Mouse (Mus musculus): Measurements from ENCODE around the gene Rpl15.
A peak's percentile ranks its signal among the peaks of the same experiment; 100 is the strongest.
"Not testable (repeated sequence)": the region's sequence is repeated elsewhere in the genome, so short reads cannot be mapped to it uniquely, and the experiment has no call there.

Rpl15 gene

DNA sequence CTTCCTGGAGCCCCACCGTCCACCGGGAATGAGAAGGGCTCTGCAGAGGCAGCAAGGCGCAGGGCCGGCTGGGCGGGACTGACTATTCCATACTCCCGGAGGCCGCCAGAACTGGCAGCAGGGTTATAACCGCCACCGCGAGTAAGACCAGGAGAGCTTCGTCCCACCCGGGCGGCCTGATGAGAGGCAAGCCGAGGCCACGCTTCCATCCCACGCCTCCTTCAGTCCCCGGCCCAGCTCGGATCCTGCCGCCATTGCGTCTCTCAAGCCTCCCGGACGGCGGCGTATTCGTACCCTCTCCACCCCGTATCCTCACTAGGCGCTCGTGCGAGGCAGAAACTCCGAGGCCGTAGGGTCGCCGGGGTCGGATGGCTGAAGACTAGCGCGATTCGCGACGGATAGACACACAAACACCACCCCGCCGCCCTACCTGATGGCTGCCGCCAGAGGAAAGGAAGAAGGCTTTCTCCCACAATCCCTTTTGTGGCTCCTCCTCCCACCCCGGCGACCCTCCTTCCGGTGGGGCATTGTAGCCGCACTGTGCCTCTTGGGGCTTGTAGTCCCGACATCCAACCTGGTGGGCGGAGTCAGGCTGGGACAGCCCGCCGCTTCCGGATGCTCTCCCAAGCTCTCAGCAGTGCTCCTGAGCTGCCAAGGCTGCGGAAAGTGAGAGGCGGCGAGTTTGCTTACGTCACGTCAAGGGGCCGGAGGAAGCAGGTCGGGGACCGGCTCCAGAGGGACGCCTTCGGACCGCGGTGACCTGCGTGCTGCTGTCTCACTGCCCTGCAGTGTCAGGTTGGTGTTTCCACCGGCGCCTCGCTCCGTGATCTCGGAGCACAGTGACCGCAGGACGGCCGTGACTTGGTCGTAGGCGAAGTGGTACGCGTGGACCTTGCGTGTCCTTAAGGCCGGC is at the start of gene Rpl15, which contains the start of gene Nkiras1:
TSS of gene Rpl15 (minus strand) at position 863 of the 913 bp plus-strand sequence.
TSS of gene Nkiras1 (plus strand) at position 608 of the 913 bp plus-strand sequence.
- peak; percentile 96 for DNase-seq

DNA sequence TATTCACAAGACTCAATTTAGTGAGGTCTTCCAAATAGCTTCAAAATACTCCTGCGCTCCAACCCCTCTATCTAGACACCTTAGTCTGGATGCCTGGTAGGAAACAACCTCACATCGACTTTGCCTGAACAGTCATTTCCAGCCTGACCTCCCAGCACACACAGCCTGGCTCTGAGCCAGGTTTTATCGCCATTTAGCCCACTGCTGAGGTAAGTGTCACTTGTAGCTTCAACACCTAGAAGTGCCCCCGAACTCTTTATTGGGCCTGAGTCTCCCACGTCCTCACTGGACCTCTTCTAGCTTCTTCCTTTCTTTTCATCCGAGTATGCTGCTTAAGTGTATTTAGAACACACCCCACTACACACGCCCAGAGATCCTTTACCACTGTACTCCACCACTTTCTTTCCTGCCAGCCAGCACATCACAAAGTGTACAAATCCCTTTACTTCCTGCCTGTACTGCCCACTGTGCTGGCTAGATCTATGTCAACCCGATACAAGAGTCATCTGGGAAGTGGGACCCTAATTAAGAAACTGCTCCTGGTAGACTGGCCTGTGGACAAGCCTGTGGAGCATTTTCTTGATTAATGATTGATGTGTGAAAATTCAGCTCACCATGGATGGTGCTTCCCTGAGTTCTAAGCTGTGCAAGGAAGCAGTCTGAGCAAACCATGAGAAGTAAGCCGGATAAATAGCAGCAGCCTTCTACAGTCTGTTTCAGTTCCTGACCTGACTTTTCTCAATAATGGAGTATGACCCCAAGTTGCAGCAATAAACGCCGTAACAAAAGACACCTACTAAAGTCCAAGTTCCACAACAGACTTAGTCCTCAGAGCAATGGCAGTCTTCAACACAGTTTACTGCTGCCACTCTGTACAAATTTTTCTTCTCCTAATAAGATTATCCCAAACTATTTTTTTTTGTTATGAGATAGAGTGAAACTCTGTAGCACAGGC is 46.5 kb upstream of the Rpl15 start:
- no peak for DNase-seq

DNA sequence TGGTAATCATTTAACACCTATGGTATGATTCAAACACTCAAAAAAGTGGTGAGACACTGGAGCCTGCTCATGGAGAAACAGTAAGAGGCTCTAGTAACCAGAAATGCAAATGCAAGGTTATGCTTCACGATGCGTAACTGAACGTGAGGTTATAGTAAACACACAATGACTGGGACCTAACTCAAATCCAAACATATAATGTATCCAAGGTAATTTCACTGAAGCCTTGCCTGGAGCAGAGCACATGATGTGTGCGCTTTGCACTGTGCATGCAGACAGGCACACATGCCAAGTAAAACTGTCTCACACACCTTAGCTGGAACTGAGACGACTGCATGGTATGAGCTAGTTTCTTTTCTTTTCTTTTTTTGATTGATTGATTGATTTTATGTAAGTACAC is 33.0 kb upstream of the Rpl15 start:
- no peak for DNase-seq

DNA sequence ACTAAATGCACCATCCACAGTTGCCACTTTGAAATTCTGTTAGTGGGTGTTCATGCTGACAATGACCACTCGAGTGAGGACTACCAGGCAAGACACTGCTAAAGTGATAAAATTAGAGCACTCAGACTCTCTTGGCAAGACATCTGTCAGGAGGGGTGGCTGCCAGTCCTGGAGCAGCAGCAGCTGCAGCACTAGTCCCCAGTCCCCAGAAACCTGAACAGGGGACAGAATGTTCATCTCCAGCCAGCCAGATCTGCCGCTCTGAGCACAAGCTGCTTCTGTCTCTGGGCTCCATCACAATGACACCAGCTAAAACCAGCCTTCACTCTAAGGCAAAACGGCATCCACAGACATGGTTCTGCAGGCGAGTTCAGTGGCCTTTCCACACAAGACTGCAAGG is 32.1 kb upstream of the Rpl15 start:
- DNase-seq, result peak; percentile 32

DNA sequence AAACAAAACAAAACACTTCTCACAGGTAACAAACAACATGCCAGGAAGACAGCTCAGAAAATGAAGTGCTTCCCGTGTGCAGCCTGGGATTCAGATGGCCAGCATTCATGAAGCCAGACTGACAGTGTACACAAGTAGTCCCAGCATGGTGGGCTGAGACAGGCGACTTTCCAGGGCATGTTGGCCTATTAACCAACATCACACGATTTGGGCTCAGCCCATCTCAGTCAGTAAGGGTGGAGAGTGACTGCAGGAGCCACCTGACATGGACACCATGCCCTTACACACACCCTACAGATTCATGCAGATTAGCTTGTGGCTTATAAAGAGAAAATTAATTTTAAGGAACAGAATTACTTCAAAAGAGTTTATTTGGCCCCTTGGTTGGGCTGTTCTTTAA is 31.6 kb upstream of the Rpl15 start:
- DNase-seq, result no peak

DNA sequence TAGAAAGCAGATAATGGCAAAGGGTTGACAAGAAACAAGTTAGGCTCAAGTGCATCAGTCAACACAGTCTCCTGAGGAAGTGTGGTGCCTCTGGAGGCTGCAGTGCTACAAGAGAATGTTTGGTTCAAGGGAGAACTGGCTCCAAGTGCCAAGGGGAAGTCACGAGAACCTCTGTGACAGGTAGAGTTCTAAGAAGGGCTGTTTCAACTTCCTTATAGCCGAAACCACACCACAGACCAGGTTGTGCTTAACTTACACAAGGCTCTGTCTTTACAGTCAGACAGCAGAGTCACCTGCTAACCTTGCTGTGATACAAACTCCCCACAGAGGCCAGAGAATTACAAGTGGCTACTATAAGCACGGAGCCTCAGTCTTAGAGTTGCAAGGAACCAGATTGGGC is 30.4 kb upstream of the Rpl15 start:
- no peak for DNase-seq

DNA sequence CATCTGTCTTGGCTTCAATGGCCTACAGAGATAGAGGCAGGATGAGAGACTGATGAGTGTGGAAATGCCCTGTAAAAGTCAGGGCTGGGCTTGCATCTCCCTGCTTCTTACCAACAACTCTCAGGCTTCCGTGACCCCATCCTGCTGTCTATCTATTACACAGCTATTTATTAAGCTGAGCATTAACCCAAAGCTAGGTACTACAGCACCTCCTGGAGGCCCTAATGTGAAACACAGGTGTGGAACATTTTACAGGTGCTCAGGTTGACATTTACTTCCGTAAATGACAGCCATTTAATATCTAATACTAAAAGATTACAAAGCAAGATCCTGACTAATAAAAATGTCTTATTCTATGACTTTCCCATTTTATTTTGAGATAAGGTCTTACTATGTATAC is 29.5 kb upstream of the Rpl15 start:
- DNase-seq, result no peak

DNA sequence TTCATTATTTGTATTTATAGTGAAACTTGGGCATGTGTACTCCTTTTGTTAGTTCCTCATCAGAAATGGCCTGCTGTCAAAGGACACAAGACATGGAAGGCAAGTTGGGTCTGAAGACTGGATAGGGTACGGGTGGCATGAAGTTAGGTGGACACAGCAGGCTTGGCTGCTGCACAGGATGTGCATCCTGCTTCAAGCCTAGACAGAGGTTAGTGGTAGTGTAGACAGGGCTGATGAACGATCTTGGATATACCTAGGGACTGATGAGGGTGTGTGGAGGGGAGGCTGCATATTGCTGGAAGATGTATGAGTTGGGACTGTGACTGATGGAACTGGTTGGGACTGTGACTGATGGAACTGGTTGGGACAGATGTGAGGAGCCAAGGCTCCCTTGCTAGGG is 27.7 kb upstream of the Rpl15 start:
- DNase-seq, result no peak

DNA sequence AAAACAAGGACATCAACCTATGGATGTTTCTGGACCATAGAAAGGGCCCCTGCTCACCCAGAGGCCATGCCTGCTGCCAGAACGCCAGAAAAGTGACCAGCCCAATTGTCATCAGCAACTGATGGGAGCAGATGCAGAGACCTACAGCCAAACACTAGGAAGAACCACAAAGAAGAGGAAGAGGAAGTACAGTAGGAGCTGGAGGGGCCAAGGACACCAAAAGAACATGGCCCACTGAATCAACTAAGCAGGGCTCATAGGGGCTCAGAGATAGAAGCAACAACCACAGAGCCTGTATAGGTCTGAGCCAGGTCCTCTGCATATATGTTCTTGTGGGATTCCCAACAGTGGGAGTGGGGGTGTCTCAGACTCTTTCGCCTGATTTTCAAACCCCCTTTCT is 26.2 kb upstream of the Rpl15 start:
- no peak for DNase-seq

DNA sequence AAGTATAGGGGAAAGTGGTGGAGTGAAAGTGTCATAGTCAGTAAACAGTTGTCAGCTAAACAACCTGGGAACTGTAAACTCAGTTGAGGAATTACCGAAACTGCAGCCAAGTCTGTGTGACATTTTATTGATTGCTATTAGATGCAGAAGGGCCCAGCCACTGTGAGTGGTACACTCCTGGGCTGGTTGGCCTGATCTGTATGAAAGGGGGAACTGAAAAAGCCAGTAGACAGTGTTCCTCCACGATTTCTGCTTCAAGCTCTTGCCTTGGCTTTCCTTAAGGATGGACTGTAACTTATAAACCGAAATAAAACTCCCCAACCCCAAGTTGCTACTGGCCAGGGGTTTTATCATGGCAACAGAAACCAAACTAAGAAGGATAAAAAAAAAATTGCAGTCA is 21.4 kb upstream of the Rpl15 start:
- no peak for DNase-seq

DNA sequence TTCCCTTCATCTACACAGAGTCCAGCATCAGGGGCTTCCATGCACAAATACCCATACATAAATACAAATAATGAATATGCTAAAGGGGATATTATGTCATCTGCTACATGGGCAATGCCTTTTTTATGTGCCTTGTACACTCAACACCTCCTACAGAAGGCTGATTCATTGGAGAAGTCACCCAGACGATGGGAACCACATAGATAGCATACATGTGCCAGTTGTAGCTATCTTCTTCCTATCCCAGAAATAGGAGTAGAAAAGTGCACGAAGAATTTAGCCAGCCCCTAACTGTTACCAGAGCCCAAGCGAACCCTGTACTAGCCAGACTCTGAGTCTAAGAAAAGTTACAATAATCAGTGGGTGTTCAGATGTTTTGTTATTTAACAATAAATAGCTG is 20.9 kb upstream of the Rpl15 start:
- no peak for DNase-seq

DNA sequence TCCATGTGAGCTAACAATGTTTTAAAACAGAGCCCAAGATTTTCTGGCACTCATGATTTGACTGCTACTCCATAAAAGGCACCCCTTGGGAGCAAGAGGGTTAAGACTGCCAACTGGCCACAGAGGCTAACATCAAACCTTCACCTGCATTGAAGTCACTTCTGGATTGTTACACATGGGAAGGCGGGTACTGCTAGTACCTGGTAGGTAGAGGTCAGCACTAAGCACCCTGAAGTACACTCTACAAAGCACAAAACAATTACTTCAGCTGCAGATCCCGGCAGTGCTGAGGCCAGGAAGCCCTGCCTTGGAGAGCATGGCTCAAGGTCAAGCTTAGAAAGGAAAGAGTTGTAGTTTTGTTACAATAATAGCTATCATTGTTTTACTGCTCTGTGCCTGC is 16.2 kb upstream of the Rpl15 start:
- no peak for DNase-seq

DNA sequence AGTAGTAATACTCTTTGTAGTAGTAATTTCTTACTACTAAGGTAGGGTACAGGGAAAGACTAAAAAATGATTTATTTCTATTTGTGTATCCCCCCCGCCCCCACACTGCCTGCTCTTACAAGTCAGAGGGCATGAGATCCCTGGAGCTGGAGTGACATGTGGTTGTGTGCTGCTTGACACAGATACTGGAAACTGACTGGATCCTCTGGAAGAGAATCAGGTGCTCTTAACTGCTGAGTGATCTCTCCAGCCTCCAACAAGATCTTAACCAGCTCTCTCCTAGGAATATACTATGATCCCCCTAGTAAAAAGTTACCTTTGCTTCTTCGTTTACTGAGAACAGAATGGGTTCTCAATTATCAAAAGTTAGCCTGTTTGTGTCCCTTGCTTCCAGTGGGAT is 15.2 kb upstream of the Rpl15 start:
- no peak for DNase-seq

DNA sequence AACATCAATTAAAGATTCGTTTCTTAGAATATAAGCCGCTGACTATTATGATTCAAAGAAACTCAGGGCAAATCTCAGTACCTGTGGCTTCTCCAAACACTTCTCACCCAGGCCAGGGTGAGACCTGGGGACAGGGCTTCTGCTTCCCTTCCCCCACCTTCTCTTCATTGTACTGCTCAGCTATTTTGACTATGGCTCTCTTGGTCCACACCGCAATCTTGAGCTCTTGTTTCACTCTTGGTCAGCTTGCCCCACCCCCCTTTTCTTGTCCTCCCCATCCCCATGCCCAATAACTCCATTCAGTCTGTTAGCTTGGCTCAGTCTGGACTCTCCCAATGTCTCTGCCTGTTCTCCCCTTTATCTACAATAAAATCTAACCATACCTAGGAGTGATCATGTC is 14.3 kb upstream of the Rpl15 start:
- no peak for DNase-seq

DNA sequence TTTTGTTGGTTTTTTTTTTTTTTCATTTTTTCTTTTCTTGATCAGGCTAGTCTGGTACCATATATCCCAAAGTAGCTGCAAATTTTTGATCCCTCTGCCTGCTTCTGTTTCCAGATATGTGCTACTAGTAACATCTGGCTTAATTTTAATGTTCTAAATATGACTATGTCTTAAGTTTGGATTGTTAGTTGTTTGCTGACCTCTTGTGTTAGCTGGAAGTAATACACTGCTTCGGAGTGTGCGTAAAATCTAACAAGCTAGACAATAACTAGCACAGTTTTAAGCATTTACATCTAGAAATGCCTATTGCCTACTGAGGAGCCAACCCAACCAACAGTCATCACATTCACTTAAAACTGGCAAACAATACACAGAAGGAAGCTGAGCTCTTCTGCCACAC is 13.4 kb upstream of the Rpl15 start:
- DNase-seq, result no peak

DNA sequence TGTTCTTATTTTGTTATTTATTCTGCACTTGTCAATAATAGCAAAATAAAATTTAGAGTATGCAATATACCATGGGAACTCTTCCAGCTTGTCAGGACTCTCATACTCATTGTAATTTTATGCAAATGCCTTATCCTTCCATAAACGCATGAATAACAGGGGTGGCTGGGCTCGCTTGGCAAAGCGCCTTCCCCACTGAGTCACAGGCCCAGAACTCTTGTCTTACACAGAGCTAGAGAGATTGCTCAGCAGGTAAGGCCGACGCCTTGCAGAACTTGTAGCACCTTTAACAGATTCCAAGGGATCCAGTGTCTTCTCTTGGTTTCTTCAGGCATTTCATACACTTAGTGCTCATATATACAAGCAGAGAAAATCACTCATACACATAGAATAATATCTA is 9.2 kb upstream of the Rpl15 start:
- DNase-seq, result no peak

DNA sequence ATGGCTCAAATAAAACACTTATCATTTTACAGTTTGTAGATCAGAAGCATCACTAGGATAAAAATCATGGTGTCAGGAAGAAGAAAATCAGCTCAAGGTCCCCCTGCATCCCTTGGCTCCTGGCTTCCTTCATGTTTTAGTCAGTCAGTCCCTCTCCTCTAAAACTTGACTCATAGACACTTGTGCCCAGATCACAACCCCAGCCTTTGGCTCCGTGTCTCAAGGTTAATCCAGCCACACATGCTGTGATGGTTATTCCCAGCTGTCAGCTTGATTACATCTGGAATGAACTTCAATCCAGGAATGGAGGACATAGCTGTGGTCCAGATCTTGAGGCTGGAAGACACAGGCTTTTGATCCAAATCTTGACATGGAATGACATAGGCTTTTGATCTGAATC is 3.3 kb upstream of the Rpl15 start:
- DNase-seq, result no peak

DNA sequence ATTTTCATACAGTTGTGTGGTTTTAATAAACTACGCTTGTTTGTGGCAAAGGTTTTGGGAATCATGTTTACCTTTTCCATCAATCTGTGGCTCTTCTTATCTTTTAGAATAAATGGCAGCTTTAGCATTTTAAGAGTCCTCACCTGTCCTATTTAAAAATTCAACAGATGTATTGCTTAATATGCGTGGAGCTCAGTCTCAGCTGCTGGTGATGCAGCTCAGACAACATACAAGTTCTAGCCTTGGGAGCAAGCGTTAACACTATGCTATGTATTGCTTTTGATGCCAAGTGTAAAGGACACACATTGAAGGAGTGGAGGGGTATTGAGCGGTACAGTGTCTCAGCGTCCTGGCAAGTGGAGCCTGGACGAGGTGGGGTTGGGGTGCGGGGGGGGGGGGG is 475 bp upstream of the Rpl15 start:
- DNase-seq, result no peak

DNA sequence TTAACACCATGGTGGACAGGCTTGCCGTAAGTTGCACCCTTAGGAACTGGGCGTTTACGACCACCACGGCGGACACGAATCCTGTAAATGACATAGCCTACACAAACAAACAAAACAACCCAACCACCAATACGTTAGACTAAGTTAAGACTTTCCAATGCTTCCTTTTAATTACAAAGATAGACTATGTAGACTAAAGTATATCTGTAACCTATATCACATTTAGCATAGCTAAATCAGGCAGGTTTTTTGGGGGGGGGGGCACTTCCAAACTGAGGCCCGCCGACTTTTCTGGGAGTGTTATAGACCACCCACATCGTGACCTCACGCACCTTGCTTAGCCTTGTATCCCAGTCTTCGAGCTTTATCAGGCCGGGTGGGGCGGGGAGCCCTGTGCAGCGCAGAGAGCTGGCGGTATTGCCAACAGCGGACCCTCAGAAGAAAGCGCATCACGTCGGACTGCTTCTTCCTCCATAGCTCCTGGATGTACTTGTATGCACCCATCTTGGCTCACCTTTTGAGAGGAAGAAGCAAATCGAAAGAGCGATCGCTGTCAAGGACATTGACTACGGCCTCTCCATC is 1.2 kb downstream of the Rpl15 start:
- not testable (repeated sequence) for DNase-seq

DNA sequence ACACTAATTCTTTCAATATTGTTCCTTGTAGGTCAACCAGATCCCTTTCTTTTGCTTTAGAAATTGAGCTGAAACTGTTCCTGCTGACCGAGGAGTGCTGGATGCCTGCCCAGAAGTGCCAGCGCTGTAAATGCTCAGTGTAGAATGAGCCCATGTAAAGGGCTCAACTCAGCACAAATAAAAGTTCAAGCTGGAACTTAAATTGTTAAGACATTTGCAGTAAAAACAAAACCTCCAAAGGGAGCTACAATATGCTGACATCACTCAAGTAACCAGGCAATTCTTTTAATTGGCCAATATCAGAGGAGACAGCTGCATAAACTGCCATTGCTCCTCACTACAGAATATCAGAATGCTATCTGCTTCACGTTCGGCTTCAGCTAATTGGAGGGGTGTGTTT is 7.8 kb downstream of the Rpl15 start:
- peak; percentile 61 for DNase-seq

DNA sequence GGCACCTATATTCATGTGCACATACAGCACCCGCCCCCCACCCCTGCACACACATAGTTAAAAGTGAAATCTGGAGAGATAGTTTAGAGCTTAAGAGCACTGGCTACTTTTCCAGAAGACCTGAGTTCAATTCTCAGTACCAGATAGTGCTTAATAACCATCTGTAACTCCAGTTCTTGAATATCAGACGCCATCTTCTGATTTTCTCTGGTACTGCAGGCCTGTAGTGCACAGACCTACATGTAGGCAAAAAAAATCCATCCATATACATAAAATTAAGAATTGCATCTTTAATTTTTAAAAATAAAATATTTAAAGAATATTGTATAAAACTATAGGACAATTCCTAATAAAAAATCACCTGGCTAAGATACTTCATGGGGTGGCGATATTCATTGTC is 10.0 kb downstream of the Rpl15 start:
- DNase-seq, result no peak

DNA sequence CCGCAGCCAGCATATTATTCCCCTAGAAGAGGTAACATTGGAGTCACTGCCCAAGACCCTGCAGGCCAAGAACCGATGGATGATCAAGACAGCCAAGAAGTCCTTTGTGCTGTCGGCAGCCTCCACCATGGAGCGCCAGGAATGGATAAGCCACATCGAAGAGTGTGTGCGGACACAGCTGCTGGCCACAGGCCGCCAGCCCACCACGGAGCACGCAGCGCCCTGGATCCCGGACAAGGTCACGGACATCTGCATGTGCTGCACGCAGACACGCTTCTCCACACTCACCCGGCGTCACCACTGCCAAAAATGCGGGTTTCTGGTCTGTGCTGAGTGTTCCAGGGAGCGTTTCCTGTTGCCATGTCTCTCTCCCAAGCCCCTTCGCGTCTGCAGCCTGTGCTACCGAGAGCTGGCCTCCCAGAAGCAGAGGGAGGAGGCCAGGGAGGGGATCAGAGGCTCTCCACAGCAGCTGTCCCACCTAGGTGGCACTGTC is 28.5 kb downstream of the Rpl15 start:
- DNase-seq, result no peak

DNA sequence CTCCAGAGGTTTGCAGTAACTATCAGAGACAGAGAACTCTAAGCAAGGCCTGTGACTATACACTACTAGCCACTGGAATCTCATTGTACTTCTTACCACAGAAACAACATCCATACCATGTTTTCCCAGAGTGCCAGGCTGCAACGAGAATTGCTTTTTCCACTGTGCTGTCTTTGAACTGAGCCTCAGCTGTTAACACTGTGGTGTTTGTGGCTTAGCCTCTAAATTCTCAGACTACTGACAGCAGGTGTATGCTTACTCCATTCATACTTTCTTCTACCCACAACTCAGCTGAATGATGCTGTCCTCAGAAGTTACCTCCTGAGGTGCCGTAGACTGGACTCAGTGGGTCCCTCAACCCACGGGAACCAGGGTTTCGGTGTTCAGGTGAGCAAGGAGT is 29.4 kb downstream of the Rpl15 start:
- DNase-seq, result no peak
